Mouse (Mus musculus): ENCODE measurements around the gene Smurf2. TPM values are rescaled to one million over a fixed set of nuclear protein-coding genes. Genes with fewer than 3 reads are reported as not detected.

The Smurf2 gene
- polyA plus RNA-seq, 1 experiment from 2014 or later, result 4.8 TPM

DNA sequence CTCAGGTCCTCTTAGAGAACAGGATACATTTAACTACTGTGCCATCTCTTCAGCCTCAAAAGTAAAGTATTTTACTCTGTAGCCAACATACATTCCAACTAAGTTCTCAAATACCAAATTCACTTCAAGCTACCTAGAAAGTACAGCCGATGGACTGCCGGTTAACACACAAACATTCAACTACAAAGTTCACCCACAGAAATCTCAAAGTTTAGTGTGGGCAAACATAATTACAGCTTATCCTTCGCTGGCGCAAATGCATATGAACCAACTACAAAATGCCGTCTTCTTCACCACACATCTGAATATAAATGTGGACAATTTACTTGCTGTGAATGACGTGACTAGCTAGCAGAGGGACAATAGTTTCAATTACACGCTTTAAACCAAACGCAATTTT lies 1.6 kb downstream of the Smurf2 start:
- DNase-seq (no peak), ATAC-seq (no peak)
- Histone ChIP-seq H3K4me1 (ENCODE audit: insufficient read depth) (peaks cover 14% of the 10 kb centered on the region), H3K4me3 (ENCODE audit: low read depth, low read length) (peak overlapping the region; percentile 75), H3K4me2 (ENCODE audit: low read depth, low read length) (peak overlapping the region; percentile 86), H3K9me3 (ENCODE audit: low read length) (no peaks in the 10 kb centered on the region), H3K9ac (replicated peaks) (peak overlapping the region; percentile 84), H3K27me3 (ENCODE audit: insufficient read depth, low read length) (no peaks in the 10 kb centered on the region), H3K36me3 (replicated peaks; ENCODE audit: insufficient read depth, low read length) (no peaks in the 10 kb centered on the region), H3K27ac (ENCODE audit: low read depth) (peak overlapping the region; percentile 94)
- 28% methylated on average over 8 of the region's 8 CpGs for WGBS (ENCODE audit: insufficient replicate concordance)
- TF ChIP-seq CTCF (IDR thresholded peaks at IDR 0.05; ENCODE audit: low read depth) (no peak), EP300 (IDR thresholded peaks at IDR 0.05; ENCODE audit: low read depth) (no peak)

DNA sequence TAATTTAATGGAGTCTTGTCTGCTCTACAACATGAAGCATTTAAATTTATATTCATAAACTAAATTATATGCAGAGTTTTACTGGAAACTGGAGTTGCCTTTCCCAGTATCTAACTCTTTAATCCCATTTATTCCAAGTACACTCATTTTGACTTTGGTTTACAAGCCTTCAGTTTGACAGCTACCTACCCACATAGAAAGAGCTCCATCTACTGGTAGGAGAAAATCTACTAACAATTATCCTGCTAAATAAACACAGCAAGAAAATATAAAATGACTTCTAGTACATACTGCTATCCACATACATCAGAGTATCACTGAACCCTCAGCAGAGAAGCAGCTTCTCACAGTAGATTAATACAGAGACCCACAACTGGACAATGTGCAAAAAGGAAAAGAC lies 9.3 kb downstream of the Smurf2 start:
- TF ChIP-seq EP300 (IDR thresholded peaks at IDR 0.05; ENCODE audit: low read depth), result no peak
- TF ChIP-seq CTCF (IDR thresholded peaks at IDR 0.05; ENCODE audit: low read depth), result peak; percentile 57
- no peak overlapping the region for H3K9ac ChIP-seq (replicated peaks)
- no peak overlapping the region for H3K4me2 ChIP-seq (ENCODE audit: low read depth, low read length)
- H3K27me3 ChIP-seq (ENCODE audit: insufficient read depth, low read length), result no peaks in the 10 kb centered on the region
- no peaks in the 10 kb centered on the region for H3K36me3 ChIP-seq (replicated peaks; ENCODE audit: insufficient read depth, low read length)
- DNase-seq (no peak), ATAC-seq (no peak)
- H3K4me3 ChIP-seq (ENCODE audit: low read depth, low read length), result no peak overlapping the region
- H3K4me1 ChIP-seq (ENCODE audit: insufficient read depth), result peaks cover 11% of the 10 kb centered on the region; the same call in 1 of the 2 replicates
- H3K9me3 ChIP-seq (ENCODE audit: low read length), result no peaks in the 10 kb centered on the region
- H3K27ac ChIP-seq (ENCODE audit: low read depth), result peak overlapping the region; percentile 11; the same call in 1 of the 2 replicates

- no peaks in the 10 kb centered on the region for H3K9me3 ChIP-seq (ENCODE audit: low read length)
- no peak overlapping the region for H3K9ac ChIP-seq (replicated peaks)
These were observed 12.5 kb downstream of the Smurf2 start for GRCm38 (mm10) chr11:106908016-106908415.

DNA sequence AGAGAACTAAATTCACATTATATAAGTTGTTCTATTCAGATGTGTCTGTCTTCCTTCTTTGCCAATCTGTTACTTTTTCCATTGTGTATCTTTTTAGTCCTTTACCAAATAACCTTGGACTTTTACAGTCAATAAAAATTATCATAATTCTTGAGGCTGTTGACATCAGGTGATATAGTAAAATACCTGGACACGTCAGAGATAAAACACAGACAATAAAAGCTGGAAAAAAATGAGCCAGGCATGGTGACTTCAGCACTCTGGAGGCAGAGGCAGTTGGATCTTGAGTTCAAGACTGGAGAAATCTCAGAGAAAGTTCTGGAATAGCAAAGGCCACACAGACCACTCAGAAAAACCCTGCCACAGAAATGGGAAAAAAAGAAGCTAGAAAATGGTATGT lies 13.3 kb downstream of the Smurf2 start:
- Histone ChIP-seq H3K27me3 (ENCODE audit: insufficient read depth, low read length) (no peaks in the 10 kb centered on the region), H3K9me3 (ENCODE audit: low read length) (no peaks in the 10 kb centered on the region), H3K27ac (ENCODE audit: low read depth) (no peak overlapping the region), H3K4me1 (ENCODE audit: insufficient read depth) (peaks cover 9% of the 10 kb centered on the region; the same call in 1 of the 2 replicates), H3K4me2 (ENCODE audit: low read depth, low read length) (no peak overlapping the region), H3K9ac (replicated peaks) (no peak overlapping the region), H3K4me3 (ENCODE audit: low read depth, low read length) (no peak overlapping the region), H3K36me3 (replicated peaks; ENCODE audit: insufficient read depth, low read length) (no peaks in the 10 kb centered on the region; the same call in 1 of the 2 replicates)
- TF ChIP-seq EP300 (IDR thresholded peaks at IDR 0.05; ENCODE audit: low read depth) (no peak), CTCF (IDR thresholded peaks at IDR 0.05; ENCODE audit: low read depth) (no peak)
- WGBS (ENCODE audit: insufficient replicate concordance), result 66% methylated on average over 1 of the region's 1 CpGs
- DNase-seq (no peak), ATAC-seq (no peak)

More at GRCm38 (mm10) chr11:106908016-106908415, 12.5 kb downstream of the Smurf2 start:
- no peaks in the 10 kb centered on the region for H3K27me3 ChIP-seq (ENCODE audit: insufficient read depth, low read length)
- no peaks in the 10 kb centered on the region; the same call in 1 of the 2 replicates for H3K36me3 ChIP-seq (replicated peaks; ENCODE audit: insufficient read depth, low read length)
- TF ChIP-seq CTCF (IDR thresholded peaks at IDR 0.05; ENCODE audit: low read depth) (no peak), EP300 (IDR thresholded peaks at IDR 0.05; ENCODE audit: low read depth) (no peak)
- H3K4me1 ChIP-seq (ENCODE audit: insufficient read depth), result peaks cover 9% of the 10 kb centered on the region; the same call in 1 of the 2 replicates
- no peak overlapping the region for H3K4me3 ChIP-seq (ENCODE audit: low read depth, low read length)
- H3K4me2 ChIP-seq (ENCODE audit: low read depth, low read length), result no peak overlapping the region
- DNase-seq, result no peak
- no peak overlapping the region for H3K27ac ChIP-seq (ENCODE audit: low read depth)
- ATAC-seq, result no peak

DNA sequence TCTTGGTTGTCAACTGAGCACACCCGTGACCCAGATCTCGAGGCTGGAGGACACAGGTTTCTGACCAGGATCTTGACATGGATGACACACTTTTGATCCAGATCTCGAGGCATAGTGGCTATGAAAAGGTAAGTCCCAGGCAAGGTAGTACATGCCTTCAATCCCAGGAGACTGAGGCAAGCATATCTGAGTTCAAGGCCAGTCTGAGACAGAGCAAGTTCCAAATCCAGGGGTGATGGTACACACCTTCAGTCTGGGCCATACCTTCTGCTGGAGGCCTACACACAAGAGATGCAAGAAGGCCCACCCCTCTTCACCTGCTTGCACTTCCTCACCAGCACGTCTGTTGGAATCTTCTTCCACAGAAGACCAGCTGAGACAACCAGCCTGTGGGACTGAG lies 14.8 kb downstream of the Smurf2 start:
- Histone ChIP-seq H3K36me3 (replicated peaks; ENCODE audit: insufficient read depth, low read length) (no peaks in the 10 kb centered on the region; the same call in 1 of the 2 replicates), H3K4me1 (ENCODE audit: insufficient read depth) (peaks cover 15% of the 10 kb centered on the region), H3K4me2 (ENCODE audit: low read depth, low read length) (no peak overlapping the region), H3K27me3 (ENCODE audit: insufficient read depth, low read length) (no peaks in the 10 kb centered on the region), H3K9me3 (ENCODE audit: low read length) (no peaks in the 10 kb centered on the region), H3K4me3 (ENCODE audit: low read depth, low read length) (no peak overlapping the region), H3K27ac (ENCODE audit: low read depth) (no peak overlapping the region), H3K9ac (replicated peaks) (no peak overlapping the region)
- no peak for DNase-seq
- TF ChIP-seq CTCF (IDR thresholded peaks at IDR 0.05; ENCODE audit: low read depth) (no peak), EP300 (IDR thresholded peaks at IDR 0.05; ENCODE audit: low read depth) (no peak)
- WGBS (ENCODE audit: insufficient replicate concordance), result 71% methylated on average over 4 of the region's 4 CpGs
- no peak for ATAC-seq

DNA sequence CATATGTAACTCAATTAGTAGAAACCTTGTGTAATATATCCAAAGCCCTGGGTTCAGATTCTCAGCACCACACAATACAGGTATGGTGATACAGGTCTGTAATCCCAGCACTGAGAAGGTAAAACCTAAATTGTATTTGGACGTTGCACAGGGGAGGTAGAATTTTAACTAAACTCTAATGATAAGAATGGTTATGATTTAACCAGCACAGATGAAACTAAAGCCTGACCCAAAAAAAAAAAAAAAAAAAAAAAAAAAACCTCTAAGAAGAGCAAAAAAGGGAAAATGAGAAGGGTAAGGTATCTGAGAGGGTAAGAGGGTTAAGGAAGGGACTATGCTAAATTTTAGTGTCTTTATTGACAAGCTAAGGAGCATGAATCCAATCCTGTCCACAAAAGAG lies 20.7 kb downstream of the Smurf2 start:
- H3K36me3 ChIP-seq (replicated peaks; ENCODE audit: insufficient read depth, low read length), result no peaks in the 10 kb centered on the region
- no peak overlapping the region for H3K27ac ChIP-seq (ENCODE audit: low read depth)
- H3K4me1 ChIP-seq (ENCODE audit: insufficient read depth), result peaks cover 16% of the 10 kb centered on the region
- no peak overlapping the region for H3K4me3 ChIP-seq (ENCODE audit: low read depth, low read length)
- DNase-seq, result no peak
- no peak for ATAC-seq
- H3K9me3 ChIP-seq (ENCODE audit: low read length), result no peaks in the 10 kb centered on the region
- H3K4me2 ChIP-seq (ENCODE audit: low read depth, low read length), result no peak overlapping the region
- no peak for TF ChIP-seq EP300 (IDR thresholded peaks at IDR 0.05; ENCODE audit: low read depth)
- no peak for TF ChIP-seq CTCF (IDR thresholded peaks at IDR 0.05; ENCODE audit: low read depth)
- H3K27me3 ChIP-seq (ENCODE audit: insufficient read depth, low read length), result no peaks in the 10 kb centered on the region
- 38% methylated on average over 1 of the region's 1 CpGs for WGBS (ENCODE audit: insufficient replicate concordance)
- H3K9ac ChIP-seq (replicated peaks), result no peak overlapping the region
